Mouse (Mus musculus) liver (tissue): ENCODE data around the gene Tgif2lx1.
"Not testable (repeated sequence)": the region's sequence is repeated elsewhere in the genome, so short reads cannot be mapped to it uniquely, and the experiment has no call there.

ENCODE experiments used
- DNase-seq: peaks from one replicate; pipeline ENCODE4 v3.0.0-alpha.2; 2020; ENCODE audit warnings: mixed read lengths

Tgif2lx1 gene

DNA sequence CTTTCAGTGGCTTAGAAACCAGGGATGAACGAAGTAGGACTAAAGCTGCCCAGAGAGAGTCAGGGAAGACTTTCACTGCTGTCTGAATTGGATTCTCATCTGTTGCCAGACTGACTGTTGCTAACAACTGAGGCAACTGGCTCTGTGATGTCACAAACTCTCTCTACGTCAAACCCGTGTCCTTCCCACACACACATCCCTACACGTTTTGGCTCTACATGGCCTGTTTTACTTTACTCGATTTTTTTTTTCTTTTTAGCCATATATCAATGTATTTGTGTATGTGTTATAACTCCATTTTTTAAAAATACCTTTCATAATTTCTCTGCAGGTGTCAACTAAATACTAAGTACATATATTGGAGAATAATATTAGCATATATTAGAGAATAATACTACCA, at the start of gene Tgif2lx1:
Gene Tgif2lx1 (minus strand): TSS at position 101 of the 400 bp plus-strand sequence.
- DNase-seq, result not testable (repeated sequence)
